Mouse (Mus musculus) adrenal gland, postnatal 36 days (tissue): ENCODE measurements around the gene Mab21l2. TPM values are rescaled to one million over a fixed set of nuclear protein-coding genes. Genes with fewer than 3 reads are reported as not detected.

Experiments used
- DNase-seq, 2 experiments: peaks; one replicate each; pipeline ENCODE4 v3.0.0; 2021; ENCODE audit warnings: mixed read lengths in 1 of 2
- total RNA-seq, 2 experiments: library from RNA; stranded (reverse); gene quantifications; 2 replicates each; pipeline ENCODE4 v1.2.3; 2021

The Mab21l2 gene
- total RNA-seq, 2 experiments from 2014 or later = 6.6 to 7.9 TPM

DNA sequence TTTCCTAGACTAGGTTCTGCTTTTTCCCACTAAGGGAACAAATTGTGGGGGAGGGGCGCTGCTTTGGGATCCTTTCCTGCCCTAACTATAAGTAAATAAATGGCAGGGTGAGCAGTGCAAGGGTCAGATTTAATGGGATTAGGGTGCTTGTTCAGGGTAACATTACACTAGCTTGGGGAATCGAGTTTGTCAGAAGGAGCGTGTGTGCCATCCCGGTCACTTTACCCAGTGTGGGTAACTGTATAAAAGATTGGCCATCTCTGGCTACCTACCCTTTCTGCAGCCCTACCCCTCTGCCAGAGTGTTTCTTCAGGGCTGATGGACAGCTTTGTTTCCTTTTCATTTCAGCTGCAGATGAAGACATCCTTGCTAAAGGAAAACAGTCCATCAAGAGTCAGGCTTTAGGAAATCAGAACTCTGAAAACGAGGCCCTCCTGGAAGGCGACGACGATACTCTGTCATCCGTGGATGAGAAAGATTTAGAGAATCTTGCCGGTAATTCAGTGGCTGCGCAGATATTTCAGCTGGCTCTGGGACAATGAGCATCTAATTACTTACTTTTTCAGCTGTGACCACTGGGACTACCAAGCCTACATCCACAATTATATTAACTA lies 8.8 kb downstream of the Mab21l2 start:
- no peak for DNase-seq

DNA sequence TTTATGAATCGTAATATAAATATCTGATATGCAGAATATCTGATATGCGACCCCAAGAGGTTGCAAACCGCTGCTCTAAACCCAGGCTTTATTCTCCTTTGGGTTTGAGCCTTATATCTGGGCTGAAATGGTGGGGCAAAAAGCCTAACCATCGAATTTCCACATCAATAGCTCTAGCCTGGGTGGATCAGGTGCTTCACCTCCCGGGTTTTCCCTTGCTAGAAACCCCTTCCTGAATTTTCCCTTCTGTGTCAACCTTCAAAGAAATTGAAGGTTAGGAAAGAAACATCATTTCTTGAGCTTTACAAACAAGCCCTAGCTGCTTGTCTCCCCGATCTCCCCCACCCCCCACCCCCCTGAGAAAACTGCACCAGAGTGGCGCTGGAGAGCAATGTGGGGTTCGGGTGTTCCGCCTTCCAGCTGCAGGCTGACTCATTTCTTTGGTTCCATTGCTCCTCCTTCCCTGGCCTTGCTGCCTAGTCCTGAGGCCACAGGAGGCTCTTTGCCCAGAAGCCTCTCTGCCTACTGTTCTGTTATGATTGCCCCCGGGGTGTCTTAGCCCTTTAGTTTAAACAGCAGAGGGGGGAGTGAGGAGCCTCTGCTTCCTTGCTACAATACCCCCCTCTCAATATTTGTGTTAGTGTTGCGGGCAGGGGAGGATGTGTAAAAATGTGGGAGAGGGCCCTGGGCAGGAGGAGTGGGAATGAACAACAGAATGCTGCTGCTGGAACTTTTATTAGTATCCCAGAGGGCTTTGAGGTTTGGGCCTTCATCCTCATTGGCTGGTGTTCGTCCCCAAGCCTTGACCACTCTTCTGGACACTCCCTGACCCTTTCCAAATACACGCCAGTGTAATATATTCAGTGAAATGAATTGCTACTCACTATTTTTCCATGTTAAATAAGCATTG lies 9.5 kb downstream of the Mab21l2 start:
- peak; percentile 51 to 61 for DNase-seq

DNA sequence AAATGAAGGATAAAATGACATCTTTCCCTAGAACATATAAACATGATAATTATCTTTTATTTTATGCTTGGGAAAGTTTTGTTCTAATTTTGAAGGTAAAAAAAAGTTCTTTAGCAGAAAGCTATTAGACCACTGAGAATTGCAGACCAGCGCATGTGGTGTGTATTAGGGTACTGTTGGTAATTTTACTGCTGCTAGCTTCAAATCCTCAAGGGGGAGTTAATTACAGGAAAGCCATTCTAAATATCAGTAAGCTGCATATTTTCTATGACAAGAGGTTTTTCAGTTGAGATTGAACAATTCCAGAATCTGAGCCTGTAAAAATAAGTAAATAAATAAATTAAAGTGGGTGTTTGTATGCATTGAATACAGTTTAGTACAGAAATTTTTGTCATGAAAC lies 11.7 kb downstream of the Mab21l2 start:
- DNase-seq = no peak

DNA sequence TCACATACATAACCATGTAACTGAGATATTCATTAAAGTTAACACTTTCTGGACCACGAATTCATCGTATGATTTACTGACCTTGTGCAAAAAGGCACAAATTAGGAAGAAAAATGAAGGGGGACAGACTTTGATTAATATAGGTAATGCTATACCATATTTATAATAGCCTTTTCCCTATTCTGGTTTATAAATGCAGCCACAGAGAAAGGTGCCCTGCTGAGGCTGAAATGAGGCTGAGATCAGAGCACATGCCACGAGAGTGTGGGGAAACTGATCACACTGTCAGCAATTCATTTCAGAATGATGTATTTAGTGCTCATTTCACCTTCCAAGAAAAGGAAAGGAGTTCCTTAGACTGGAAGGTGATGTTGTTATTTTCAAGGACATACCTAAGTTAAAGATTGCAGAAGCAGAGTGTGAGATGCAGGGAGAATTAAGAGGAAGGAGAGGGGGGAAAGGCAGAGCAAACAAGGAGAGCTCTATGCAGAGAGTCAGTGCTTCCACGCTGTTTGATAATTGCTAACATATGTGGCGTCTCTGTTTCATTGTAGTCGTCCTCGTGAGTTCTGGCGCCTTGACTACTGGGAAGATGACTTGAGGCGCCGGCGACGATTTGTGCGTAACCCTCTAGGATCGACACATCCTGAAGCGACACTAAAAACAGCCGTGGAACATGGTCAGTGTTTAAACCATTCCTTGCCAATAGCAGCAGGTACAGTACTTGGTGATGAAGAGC lies 16.7 kb downstream of the Mab21l2 start:
- no peak for DNase-seq

DNA sequence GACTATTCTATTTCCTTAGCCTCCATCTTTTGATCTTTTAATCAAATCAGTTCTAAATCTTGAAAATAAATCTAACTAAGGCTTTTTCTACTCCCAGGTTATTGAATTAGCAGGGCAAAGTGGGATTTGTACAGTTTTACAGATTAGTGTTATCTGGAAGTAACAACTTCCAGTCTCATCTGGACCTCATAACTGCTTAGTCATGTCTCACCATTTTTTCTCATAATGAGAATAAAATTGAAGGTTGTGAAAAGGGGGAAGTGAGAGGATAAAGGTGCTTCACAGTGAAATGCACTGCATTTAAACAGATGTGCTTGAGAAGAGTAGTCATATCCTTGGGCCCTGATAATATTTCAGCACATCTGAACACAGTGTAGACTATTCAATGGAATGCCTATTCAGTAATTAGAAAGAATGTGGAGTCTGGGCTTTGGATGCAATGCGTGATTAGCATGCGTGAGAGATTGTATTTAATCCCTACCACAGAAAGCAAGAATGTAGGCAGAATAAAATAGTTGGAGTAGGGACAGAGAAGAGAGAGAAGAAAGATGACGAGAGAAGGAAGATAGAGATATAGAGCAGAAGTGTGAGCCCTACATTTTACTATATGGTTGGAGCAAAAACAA lies 25.4 kb downstream of the Mab21l2 start:
- no peak for DNase-seq

DNA sequence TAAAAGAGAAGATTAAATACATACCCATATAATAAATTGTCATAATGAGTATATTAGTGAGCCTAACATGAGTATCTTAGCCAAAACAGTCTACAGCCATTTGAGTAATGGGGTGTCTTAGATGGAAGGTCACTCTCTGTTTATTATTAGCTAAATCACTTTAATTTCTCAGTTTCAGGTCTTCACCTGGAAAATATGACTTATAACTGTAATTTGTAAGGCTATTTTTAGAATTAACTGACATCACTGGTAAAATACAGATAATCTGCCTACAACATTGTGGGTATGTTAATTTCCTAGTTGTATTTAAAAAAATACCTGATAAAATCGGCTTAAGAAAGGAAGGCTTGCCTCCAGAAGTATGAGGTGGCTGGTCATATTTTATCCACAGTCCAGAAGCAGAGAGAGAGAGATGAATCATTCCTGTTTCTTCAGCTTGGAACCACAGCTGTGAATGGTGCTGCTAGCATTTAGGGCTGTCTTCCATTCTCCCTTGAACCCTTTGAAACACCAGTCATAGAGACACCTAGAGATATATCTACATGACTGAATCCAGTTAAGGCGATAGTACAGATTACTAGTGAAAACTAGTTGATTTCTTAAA lies 29.8 kb downstream of the Mab21l2 start:
- DNase-seq = peak in 1 of 2 experiments; percentile 4

DNA sequence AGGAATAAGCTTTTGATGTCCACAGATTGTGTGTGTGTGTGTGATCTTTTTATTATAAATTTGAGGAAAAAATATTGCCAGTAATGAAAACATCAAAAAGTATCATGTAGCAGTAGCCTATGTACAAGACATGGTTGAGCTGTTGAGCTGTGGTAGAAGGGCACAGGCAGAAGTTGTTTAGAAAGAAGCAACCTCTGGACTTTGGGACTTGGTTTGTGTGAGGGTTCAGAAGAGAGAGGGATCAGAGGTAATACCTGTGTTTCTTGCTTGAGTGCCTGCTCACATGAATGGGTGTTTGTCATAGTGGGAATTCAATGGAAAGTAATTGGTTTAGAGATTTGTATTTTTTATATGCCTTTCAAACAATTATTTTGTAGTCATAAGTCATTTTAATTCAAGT lies 47.8 kb downstream of the Mab21l2 start:
- no peak for DNase-seq
